Mouse (Mus musculus): ENCODE results near the gene Arhgef33.

DNA sequence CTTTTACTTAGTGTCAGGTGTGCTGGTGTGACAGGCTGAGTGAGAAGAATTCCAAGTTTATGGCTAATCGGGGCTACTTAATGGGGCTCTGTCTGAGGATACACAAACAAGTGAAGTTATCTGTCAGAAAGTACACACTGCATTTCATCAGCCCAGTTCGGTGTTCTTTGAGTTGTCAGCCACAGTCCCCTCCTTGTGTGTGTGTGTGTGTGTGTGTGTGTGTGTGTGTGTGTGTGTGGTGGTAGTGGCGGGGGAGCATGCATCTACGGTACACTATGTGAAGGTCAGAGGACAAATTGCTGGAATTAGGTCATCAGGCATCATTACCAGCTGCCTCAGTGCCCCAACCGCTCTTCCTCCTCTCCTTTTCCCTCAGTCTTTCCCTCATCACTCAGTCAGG lies 18.2 kb downstream of the Arhgef33 start:
- no peak for TF ChIP-seq POLR2A (IDR thresholded peaks at IDR 0.05; ENCODE audit: borderline replicate concordance, extremely low read depth, low read depth, low read length)
- no peak for TF ChIP-seq CTCF (IDR thresholded peaks at IDR 0.05; ENCODE audit: insufficient read depth, low read length)
